Mouse (Mus musculus) left cerebral cortex, adult 18-20 months (tissue): Measurements from ENCODE around the gene Rptn. TPM values are rescaled to one million over a fixed set of nuclear protein-coding genes. Genes with fewer than 3 reads are reported as not detected.

ENCODE experiments used
- DNase-seq, 2 experiments: peaks; one replicate each; pipeline ENCODE4 v3.0.0; 2021 to 2022; ENCODE audit warnings: low spot score in 2 of 2, mixed read lengths in 1 of 2
- microRNA-seq, 2 experiments: library from miRNA; unstranded; fragments of <30 nt; microRNA quantifications; one replicate each; pipeline ENCODE4 v1.2.0; 2021
- total RNA-seq, 2 experiments: library from RNA; stranded (reverse); gene quantifications; 2 replicates each; pipeline ENCODE4 v1.2.3; 2021

Gene Rptn
- total RNA-seq, 2 experiments from 2014 or later = not detected

DNA sequence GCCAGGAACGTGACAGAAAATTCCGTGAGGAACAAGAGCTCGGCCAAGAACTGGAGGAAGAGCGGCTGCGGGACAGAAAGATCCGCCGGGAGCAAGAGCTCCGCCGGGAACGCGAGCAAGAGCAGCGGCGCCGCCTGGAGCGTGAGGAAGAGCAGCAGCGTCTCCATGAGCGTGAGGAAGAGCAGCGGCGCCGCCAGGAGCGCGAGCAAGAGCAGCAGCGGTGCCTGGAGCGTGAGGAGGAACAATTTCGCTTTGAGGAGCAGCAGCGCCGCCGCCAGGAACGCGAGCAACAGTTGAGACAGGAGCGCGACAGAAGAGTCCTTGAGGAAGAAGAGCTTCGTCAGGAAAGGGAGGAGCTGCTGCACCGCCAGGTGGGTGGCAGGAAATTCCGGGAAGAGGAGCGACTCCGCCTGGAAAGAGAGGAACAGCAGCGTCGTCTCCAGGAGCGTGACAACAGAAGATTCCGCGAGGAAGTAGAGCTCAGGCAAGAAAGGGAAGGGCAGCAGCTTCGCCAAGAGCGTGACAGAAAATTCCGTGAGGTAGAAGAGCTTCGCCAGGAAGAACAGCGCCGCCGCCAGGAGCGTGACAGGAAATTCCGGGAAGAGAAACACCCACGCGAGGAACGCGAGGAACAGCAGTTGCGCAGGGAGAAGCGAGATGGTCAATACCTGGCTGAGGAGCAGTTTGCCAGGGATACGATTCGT is 53.8 kb downstream of the Rptn start:
- peak; percentile 59 to 70 for DNase-seq

Small RNAs within 50 kb of the gene (microRNA-seq; reads per million reads assigned to microRNA genes)
- gene Gm22752 (0 reads per million in 2 experiments), gene Gm44353 (0 reads per million in 2 experiments)

Other genes starting within 250 kb of the Rptn start
- not detected for gene Crnn, start 248.9 kb upstream of the Rptn start, total RNA-seq
- not detected for gene Flg2, start 196.4 kb upstream of the Rptn start, total RNA-seq
- not detected for gene Flg, start 120.2 kb upstream of the Rptn start, total RNA-seq
- under 1 TPM in 1 of 2 experiments, not detected in 1; 0.07 TPM for gene Hrnr, start 74.0 kb upstream of the Rptn start, total RNA-seq
- gene Tchh, start 48.6 kb downstream of the Rptn start, total RNA-seq = 1 to 10 TPM; 2.8 to 3.0 TPM
- not detected for gene Tchhl1, start 75.1 kb downstream of the Rptn start, total RNA-seq
- gene S100a11, start 126.8 kb downstream of the Rptn start, total RNA-seq = 10 to 100 TPM in 1 of 2 experiments, 1 to 10 TPM in 1; 7.2 to 14.6 TPM
- gene S100a10, start 161.4 kb downstream of the Rptn start, total RNA-seq = 10 to 100 TPM; 47.3 to 49.9 TPM